Mouse (Mus musculus) telencephalon, adult 2 months (tissue): ENCODE data around the gene Aldh3a2.

Experiments
- DNase-seq: peaks from one replicate; pipeline ENCODE4 v3.0.0-alpha.2; 2011; ENCODE audit warnings: low read depth, low spot score

Gene Aldh3a2

DNA sequence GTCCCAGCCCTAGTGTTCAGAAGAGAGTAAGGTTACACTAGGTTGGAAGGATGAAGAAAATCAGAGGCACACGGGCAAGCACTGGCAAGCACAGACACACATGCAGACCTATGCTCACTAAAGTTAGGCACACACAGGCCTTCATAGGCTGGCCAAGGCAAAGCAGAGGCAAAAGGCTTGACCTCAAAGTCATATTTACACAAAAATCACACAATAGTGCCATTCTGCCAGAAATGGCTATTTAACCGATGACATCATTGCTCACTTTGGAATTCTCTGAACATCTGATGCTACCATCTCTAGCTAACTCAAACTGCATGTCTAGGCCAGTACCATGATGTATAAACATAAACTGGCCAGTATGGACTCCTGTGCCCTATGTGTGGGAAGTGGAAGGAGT lies 6.7 kb upstream of the Aldh3a2 start:
- DNase-seq = no peak

- no peak for DNase-seq
Observed at GRCm38 (mm10) chr11:61271612-61272011, 4.3 kb upstream of the Aldh3a2 start.

DNA sequence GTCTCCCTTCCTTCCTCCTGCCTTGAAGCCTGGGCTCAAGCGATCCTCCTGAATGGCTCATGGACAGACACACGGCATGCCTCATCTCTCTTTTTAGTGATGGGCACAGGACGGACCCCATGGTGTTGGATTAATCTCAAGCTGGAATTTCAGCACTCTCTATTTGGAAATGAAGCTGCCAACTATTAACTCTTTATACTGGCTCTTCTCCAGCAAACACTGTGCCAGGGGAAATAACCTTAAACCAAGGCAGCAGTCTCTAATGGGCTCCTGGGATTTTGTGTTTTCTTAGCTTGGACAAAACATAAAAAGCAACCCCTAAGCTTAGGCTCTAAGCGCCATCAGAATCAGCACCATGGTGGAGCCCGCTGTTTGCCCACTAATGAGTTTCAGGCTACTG lies 3.1 kb upstream of the Aldh3a2 start:
- no peak for DNase-seq

GRCm38 (mm10) chr11:61268626-61269349 lies 1.5 kb upstream of the Aldh3a2 start:
- no peak for DNase-seq

DNA sequence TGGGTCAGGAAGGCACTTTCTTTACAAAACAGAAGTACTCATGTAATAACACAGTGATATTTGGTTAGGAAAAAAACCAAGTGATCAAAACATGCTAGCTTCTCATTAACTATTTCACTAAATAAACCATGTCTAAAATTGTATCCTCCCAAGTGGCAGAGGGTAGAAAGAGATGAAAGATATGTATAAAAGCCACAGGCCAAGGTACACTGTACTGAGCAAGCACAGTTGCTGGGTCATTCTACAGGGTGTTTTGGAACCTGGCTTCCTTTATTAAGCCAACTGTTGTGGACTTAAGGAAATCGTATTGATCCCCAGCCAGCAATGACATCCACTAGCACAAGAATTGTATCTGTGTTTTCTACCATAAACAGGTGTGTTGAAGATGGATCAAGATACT lies 3.4 kb downstream of the Aldh3a2 start:
- no peak for DNase-seq

GRCm38 (mm10) chr11:61262516-61262915 lies 4.7 kb downstream of the Aldh3a2 start:
- no peak for DNase-seq

DNA sequence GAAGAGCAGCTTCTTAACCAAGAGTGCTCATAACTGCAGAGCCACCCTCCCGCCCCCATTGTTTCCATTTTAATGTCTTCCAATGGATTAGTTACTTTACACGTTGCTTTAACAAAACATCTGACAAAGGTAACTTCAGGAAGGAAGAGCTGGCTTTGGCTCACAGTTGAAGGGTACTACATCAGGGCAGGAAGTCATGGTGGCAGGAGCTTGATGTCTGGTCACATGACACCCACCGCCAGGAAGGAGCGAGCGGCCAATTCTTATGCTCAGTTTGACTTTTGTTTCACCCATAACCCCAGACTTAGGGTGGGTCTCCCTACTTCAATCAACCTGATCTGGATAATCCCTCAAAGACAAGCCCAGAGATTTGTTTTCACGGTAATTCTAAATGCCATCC lies 8.2 kb downstream of the Aldh3a2 start:
- DNase-seq = no peak

DNA sequence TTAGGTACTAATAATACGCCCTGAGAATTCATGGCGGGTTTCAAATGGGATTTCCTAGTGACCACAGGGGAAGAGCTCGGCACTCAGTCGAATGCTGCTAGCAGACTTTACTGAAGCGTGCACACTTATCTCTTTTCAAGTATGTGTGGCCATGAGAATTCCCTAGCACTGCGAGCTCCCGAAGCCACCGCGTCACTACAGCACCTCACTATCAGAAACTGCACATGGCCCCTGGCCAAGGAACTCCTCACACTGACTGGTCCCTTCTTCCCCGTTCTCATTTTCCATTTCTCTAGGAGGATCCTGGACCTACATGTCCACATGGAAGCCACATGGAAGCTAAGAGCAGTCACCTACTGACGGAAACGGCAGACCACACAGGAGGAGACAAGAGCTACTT lies 14.5 kb downstream of the Aldh3a2 start:
- no peak for DNase-seq

DNA sequence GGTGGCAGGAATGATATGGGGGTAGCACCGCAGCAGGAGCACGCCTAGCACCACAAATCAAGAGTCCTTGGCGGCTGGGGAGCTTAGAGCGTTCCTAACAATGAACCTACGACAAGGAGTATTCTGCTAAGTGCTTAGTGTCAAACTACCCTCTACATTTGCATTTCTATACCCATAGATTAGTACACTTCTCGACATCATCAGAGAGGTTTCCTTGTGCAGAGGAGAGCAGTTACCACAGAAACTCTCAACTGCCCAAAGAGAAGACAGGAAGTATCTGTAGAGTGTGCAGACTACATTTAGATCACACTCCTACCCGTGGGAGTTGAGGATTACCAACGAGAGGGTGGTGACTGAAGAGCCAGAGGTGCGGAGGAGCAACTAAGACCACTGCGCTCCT lies 15.5 kb downstream of the Aldh3a2 start:
- DNase-seq = no peak

- no peak for DNase-seq
Observed at GRCm38 (mm10) chr11:61244406-61244805, 22.9 kb downstream of the Aldh3a2 start.

GRCm38 (mm10) chr11:61236015-61236414 lies 31.2 kb downstream of the Aldh3a2 start:
- DNase-seq = no peak

- DNase-seq = no peak
Observed at GRCm38 (mm10) chr11:61234174-61234573, 33.1 kb downstream of the Aldh3a2 start.

GRCm38 (mm10) chr11:61231329-61231728 lies 35.9 kb downstream of the Aldh3a2 start:
- no peak for DNase-seq

GRCm38 (mm10) chr11:61228406-61228805 lies 38.9 kb downstream of the Aldh3a2 start:
- no peak for DNase-seq

GRCm38 (mm10) chr11:61227816-61228215 lies 39.4 kb downstream of the Aldh3a2 start:
- DNase-seq = no peak

DNA sequence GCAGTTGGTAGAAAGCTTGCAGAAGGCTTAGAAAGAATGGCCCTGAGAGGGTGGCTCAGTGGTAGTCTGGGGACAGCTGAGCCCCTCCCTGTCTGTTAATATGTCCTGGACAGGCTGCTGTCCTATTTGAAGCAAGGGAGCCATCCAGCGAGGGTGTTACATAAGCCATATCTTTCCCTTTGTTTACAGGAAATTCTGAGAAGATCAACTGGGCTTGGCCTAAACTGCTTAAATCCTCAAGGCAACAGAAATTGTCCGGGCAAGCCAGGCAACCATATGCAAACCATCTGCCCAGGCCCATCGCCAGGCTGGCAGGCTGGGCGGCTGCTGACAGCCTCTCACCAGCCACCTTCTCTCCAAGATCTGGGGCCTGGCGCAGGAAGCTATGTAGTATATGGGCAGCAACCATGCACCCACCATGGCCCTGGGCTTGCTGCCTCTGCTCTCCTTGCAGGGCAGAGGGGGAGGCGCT lies 41.3 kb downstream of the Aldh3a2 start:
- DNase-seq = peak; percentile 48

- no peak for DNase-seq
Observed at GRCm38 (mm10) chr11:61225511-61225910, 41.8 kb downstream of the Aldh3a2 start.

- DNase-seq = no peak
Observed at GRCm38 (mm10) chr11:61224907-61225306, 42.4 kb downstream of the Aldh3a2 start.

DNA sequence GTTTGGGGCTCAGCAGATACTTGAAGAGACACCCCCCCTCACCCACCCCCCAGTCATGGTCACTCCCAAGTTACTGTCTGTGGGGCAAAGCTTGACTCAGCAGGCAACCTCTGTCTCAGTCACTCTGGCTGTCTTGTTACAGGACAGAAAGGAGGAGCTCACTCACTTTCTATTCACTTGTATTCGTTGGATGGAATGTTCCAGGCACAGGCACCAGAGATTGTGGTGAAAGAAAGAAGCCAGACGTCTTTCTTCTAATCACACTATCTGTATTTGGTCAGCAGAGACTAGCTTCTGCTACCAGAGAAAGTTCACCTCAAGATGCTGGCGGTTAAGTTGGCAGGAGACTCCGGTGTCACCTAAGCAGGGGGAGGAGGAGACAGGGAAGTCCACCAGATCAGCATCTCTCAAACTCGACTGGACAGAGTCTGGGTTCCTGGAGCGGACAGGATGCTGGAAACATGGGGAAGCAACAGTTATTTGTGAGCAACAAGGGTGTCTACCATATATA lies 43.0 kb downstream of the Aldh3a2 start:
- DNase-seq = no peak

- DNase-seq = no peak
Observed at GRCm38 (mm10) chr11:61222971-61223745, 44.1 kb downstream of the Aldh3a2 start.

GRCm38 (mm10) chr11:61222007-61222406 lies 45.3 kb downstream of the Aldh3a2 start:
- DNase-seq = no peak

DNA sequence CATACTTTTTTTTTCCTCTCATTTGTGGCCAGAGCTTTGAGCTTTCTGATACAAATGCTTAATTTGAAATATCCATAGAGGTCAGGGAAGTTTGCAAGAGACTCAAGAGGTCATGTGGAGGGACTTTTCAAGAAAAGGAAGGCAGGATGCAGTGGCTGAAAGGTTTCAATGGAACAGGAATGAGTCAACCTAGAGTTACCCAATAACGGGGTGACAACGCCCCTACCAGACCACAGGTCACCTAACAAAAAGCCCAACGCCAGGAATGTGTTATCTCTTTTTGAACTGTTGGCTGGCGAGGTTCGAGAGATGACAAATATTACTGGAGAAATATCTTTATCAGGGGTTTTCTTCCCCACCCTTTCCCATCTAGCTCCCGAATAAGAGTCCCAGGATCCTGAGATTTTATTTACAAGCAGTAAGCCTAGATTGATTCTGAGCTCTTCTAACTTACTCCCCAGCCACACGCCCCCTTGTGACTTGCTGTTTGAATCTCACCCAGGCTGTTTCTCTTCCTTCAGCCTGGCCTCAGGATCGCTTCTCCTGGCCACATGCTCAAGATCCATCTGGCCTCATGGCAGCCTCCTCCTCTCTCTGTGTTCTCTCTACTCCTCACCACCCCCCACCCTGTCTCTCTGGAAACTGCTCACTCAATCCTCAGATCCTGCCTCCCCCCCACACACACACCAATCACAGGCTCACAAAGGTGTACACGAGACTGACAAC lies 46.9 kb downstream of the Aldh3a2 start:
- peak; percentile 32 for DNase-seq
